Mouse (Mus musculus) CH12.LX (cell line): ENCODE results near the gene Kif5c. TPM values are rescaled to one million over a fixed set of nuclear protein-coding genes. Genes with fewer than 3 reads are reported as not detected.

ENCODE experiments used
- DNase-seq: peaks from one replicate; pipeline ENCODE4 v3.0.0-alpha.2; 2013; ENCODE audit errors: extremely low read depth
- H3K27ac ChIP-seq: 2 replicates; pipeline ENCODE4 v1.5.1; 2012; ENCODE audit warnings: low read depth, mild to moderate bottlenecking, control low read depth, moderate library complexity; ENCODE audit not compliant: insufficient read depth
- H3K27me3 ChIP-seq: replicated peaks from 2 replicates; pipeline ENCODE3; 2012; ENCODE audit warnings: inconsistent platforms
- H3K36me3 ChIP-seq, 2 experiments: replicated peaks in 1 of 2; 2 replicates each; pipeline versions ENCODE3 to v1.6.1; 2012; ENCODE audit warnings: inconsistent platforms in 1 of 2, low read length in 1 of 2, mild to moderate bottlenecking in 1 of 2, mixed read lengths in 1 of 2, moderate library complexity in 1 of 2; ENCODE audit not compliant: control insufficient read depth in 1 of 2, insufficient read depth in 1 of 2
- H3K4me1 ChIP-seq, 2 experiments: 2 replicates each; pipeline ENCODE4 v1.6.1; 2012; ENCODE audit warnings: inconsistent platforms in 1 of 2, moderate library complexity in 1 of 2; ENCODE audit not compliant: insufficient read depth in 2 of 2, control insufficient read depth in 1 of 2
- H3K4me2 ChIP-seq: 2 replicates; pipeline ENCODE4 v1.6.1; 2012; ENCODE audit warnings: low read depth, mild to moderate bottlenecking, control low read depth; ENCODE audit not compliant: poor library complexity, insufficient read depth, severe bottlenecking
- H3K4me3 ChIP-seq, 3 experiments: fragments of 150-350 bp in 1 of 3; sonication (generic) in 1 of 3; replicated peaks in 1 of 3; 2 replicates each; pipeline versions ENCODE3 to v1.5.1; 2011 to 2012; ENCODE audit warnings: low read depth in 2 of 3, low read length in 2 of 3, mild to moderate bottlenecking in 2 of 3, moderate library complexity in 2 of 3, control low read depth in 1 of 3, improper control_type of control experiment in 1 of 3, inconsistent platforms in 1 of 3, mixed read lengths in 1 of 3; ENCODE audit not compliant: poor library complexity in 1 of 3
- H3K79me2 ChIP-seq: replicated peaks from 2 replicates; pipeline ENCODE4 v1.6.1; 2012; ENCODE audit warnings: mild to moderate bottlenecking, moderate library complexity; ENCODE audit not compliant: control insufficient read depth, poor library complexity, insufficient read depth, severe bottlenecking; ENCODE audit errors: extremely low read depth
- H3K9ac ChIP-seq: 2 replicates; pipeline ENCODE4 v1.6.1; 2012; ENCODE audit warnings: low read depth, mild to moderate bottlenecking, control low read depth, moderate library complexity; ENCODE audit not compliant: insufficient read depth
- H3K9me3 ChIP-seq: replicated peaks from 2 replicates; pipeline ENCODE3; 2012; ENCODE audit warnings: low read length, inconsistent platforms, mixed read lengths
- CHD2 ChIP-seq: IDR thresholded peaks from 2 replicates; pipeline ENCODE4 v1.6.1; 2011; ENCODE audit warnings: low read length, improper control_type of control experiment
- E2F4 ChIP-seq: IDR thresholded peaks from 2 replicates; pipeline ENCODE4 v1.6.1; 2011; ENCODE audit warnings: low read depth, low read length, improper control_type of control experiment; ENCODE audit not compliant: insufficient replicate concordance
- GABPA ChIP-seq: IDR thresholded peaks from 2 replicates; pipeline ENCODE4 v1.6.1; 2012; ENCODE audit warnings: low read depth, low read length, improper control_type of control experiment, inconsistent platforms; ENCODE audit not compliant: insufficient replicate concordance
- MAFK ChIP-seq: IDR thresholded peaks from 2 replicates; pipeline ENCODE4 v1.6.1; 2011; ENCODE audit warnings: low read length, improper control_type of control experiment; ENCODE audit not compliant: insufficient replicate concordance
- MEF2A ChIP-seq: IDR thresholded peaks from 2 replicates; pipeline ENCODE4 v1.6.1; 2014; ENCODE audit warnings: low read depth, mild to moderate bottlenecking, inconsistent platforms, low read length, improper control_type of control experiment, borderline replicate concordance
- MXI1 ChIP-seq: IDR thresholded peaks from 2 replicates; pipeline ENCODE4 v1.6.1; 2011; ENCODE audit warnings: mild to moderate bottlenecking, low read depth, low read length, improper control_type of control experiment
- MYC ChIP-seq: IDR thresholded peaks from 2 replicates; pipeline ENCODE4 v1.6.1; 2011; ENCODE audit warnings: low read depth, mild to moderate bottlenecking, improper control_type of control experiment, low read length
- NRF1 ChIP-seq: IDR thresholded peaks from 2 replicates; pipeline ENCODE4 v1.6.1; 2014; ENCODE audit warnings: low read depth, mild to moderate bottlenecking, inconsistent platforms, low read length, improper control_type of control experiment, moderate library complexity
- PAX5 ChIP-seq: IDR thresholded peaks from 2 replicates; pipeline ENCODE4 v1.6.1; 2012; ENCODE audit warnings: low read length, inconsistent platforms, mixed read lengths
- POLR2AphosphoS2 ChIP-seq: IDR thresholded peaks from 2 replicates; pipeline ENCODE4 v1.6.1; 2011; ENCODE audit warnings: low read depth, low read length, improper control_type of control experiment
- USF1 ChIP-seq: IDR thresholded peaks from 2 replicates; pipeline ENCODE4 v1.6.1; 2014; ENCODE audit warnings: low read depth, mild to moderate bottlenecking, inconsistent platforms, low read length, improper control_type of control experiment
- USF2 ChIP-seq: conservative IDR thresholded peaks from 2 replicates; pipeline ENCODE4 v1.6.1; 2011; ENCODE audit warnings: low read depth, low read length, improper control_type of control experiment
- ZC3H11A ChIP-seq: IDR thresholded peaks from 2 replicates; pipeline ENCODE4 v1.6.1; 2012; ENCODE audit warnings: low read depth, mild to moderate bottlenecking, inconsistent platforms, low read length, improper control_type of control experiment
- ZKSCAN1 ChIP-seq: IDR thresholded peaks from 2 replicates; pipeline ENCODE4 v1.6.1; 2012; ENCODE audit warnings: low read depth, inconsistent platforms, low read length, improper control_type of control experiment, borderline replicate concordance
- dilution Hi-C: fragments of 300-500 bp; cut with MboI; formaldehyde crosslinking; loops from 2 replicates; pipeline ENCODE4 v1.14.3; 2020; ENCODE audit warnings: low sequenced_read_pairs; ENCODE audit not compliant: extremely low pct_unique_long_range_greater_than_20kb, extremely low pct_ligation_motif_present
- in situ Hi-C: fragments of 300-500 bp; cut with MboI; formaldehyde crosslinking; loops from 3 replicates; pipeline ENCODE4 v1.14.3; 2019; ENCODE audit warnings: low sequenced_read_pairs, low pct_ligation_motif_present, low pct_unique_long_range_greater_than_20kb, mixed read lengths
- polyA plus RNA-seq: library from polyadenylated mRNA; unstranded; fragments of >175 nt; gene quantifications from 2 replicates; pipeline ENCODE4 v1.2.1, GENCODE M21; 2012; ENCODE audit warnings: low read depth; ENCODE audit not compliant: insufficient read length
- total RNA-seq, 2 experiments: library from RNA; depleted of rRNA; stranded (reverse); fragments of 300-350 nt in 1 of 2; fragments of >200 nt in 1 of 2; gene quantifications; 2 replicates each; pipeline ENCODE4 v1.2.3; 2012 to 2014

The Kif5c gene
- total and polyA plus RNA-seq, 3 experiments = 3.0 to 3.5 (median 3.1) TPM

DNA sequence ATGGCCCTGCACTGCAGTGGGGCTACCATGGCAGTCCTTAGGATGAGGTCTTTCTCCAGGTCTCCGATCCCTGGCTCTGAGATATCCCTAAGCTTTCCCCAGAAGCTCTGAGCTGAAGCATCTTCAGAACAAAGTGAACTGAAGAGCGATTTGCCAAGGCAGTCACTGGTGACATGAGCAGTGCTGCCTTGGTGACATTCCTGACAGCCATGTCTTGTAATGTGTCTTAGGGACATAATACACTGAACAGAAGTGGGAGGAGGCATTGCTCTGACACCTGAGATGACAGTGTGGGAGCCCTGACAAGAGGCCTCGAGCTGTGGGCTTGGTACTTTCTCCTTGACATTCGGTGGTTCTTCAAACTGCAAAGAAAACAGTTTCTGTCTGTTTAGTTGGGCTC is 157.3 kb downstream of the Kif5c start:
- Histone ChIP-seq H3K4me1 (peaks cover 3 to 7% of the 10 kb centered on the region in 2 experiments), H3K27ac (no peak overlapping the region), H3K4me3 (no peak overlapping the region), H3K9ac (no peak overlapping the region), H3K9me3 (no peaks in the 10 kb centered on the region), H3K79me2 (no peaks in the 10 kb centered on the region), H3K27me3 (no peaks in the 10 kb centered on the region), H3K4me2 (no peak overlapping the region), H3K36me3 (no peaks in the 10 kb centered on the region)
- dilution Hi-C loops = no loop called here
- no peak for TF ChIP-seq ZKSCAN1
- no peak for TF ChIP-seq NRF1
- no peak for TF ChIP-seq ZC3H11A
- no peak for TF ChIP-seq E2F4
- TF ChIP-seq MEF2A = no peak
- no peak for TF ChIP-seq PAX5
- TF ChIP-seq MXI1 = no peak
- no peak for TF ChIP-seq MYC
- no peak for TF ChIP-seq USF2
- DNase-seq = no peak
- in situ Hi-C loops = no loop called here

- Histone ChIP-seq H3K4me1 (peaks cover 3 to 15% of the 10 kb centered on the region in 2 experiments), H3K36me3 (no peaks in the 10 kb centered on the region), H3K79me2 (no peaks in the 10 kb centered on the region), H3K9me3 (peaks cover 10% of the 10 kb centered on the region), H3K27me3 (no peaks in the 10 kb centered on the region), H3K27ac (no peak within 1 kb of the TSS), H3K4me3 (no peak within 1 kb of the TSS), H3K4me2 (no peak within 1 kb of the TSS), H3K9ac (no peak within 1 kb of the TSS)
- in situ Hi-C loops (no loop called here), dilution Hi-C loops (no loop called here)
- TF ChIP-seq GABPA (no peak), POLR2AphosphoS2 (no peak), USF1 (no peak), MAFK (no peak), CHD2 (no peak)
- DNase-seq = no peak
Observed at GRCm38 (mm10) chr2:49787376-49788050, 168.4 kb downstream of the Kif5c start, which contains the start of gene Lypd6b. TSS of gene Lypd6b (plus strand) at chr2:49787688.
